Mouse (Mus musculus) lung, adult 2 months (tissue): ENCODE results near the gene Pih1d3.

Experiments used
- CTCF ChIP-seq: fragments of 200-500 bp; IDR thresholded peaks from 2 replicates; pipeline ENCODE4 v1.5.1; 2011; ENCODE audit warnings: mild to moderate bottlenecking, low read length, control low read depth; ENCODE audit not compliant: insufficient read depth
- POLR2A ChIP-seq: fragments of 200-500 bp; IDR thresholded peaks from 2 replicates; pipeline ENCODE4 v1.6.1; 2011; ENCODE audit warnings: low read depth, mild to moderate bottlenecking, control low read depth, low read length, borderline replicate concordance; ENCODE audit errors: extremely low read depth

DNA sequence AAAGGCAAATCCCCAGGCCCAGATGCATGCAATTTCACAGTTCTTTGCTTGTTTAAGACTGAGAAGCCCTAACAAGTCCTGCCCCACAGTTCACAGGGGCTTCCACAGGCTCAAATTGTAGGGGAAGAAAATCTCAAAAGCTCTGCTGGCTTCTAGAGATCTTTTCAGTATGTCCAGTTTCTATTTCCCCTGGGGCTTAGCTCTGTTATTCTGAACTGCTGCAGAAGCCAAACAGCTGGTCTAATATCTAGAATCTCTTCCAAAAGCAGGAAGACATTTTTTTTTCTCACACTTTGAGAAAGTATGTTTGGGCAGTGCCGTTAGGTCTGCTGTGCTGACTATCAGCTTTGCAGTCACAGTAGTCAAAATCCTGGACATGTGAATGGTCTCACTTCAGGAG lies 7.8 kb upstream of the Pih1d3 start:
- TF ChIP-seq CTCF (no peak), POLR2A (no peak)
